Comparison of ENCODE assay signal across 8 mouse cellular contexts in the genomic region with DNA sequence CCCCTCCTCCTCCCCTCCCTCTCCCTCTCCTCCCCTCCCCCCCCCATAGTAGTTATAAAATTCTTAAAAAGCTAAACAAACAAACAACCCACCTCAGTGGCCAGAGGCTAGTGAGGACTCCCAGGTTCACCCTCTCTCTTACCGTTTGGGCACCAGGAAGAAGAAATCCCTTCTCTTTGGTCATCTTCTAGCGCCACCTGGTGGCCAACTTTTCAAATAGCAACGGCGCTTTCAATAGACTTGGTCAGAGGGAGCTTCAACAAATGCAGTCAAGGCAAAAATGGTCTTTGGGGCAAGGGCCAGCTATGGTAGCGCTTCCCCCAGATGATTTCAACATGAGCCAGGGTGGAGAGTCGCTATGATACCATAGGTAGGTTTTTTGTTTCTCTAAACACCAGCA. TPM values are rescaled to one million over a fixed set of nuclear protein-coding genes. Genes with fewer than 3 reads are reported as not detected.
A peak's percentile ranks its signal among the peaks of the same experiment; 100 is the strongest.
DNase-seq lines count a peak whose midpoint lies in the region; TF ChIP-seq lines count a peak whose summit lies in the region.
"Had no signal": no experiment of that assay in that cellular context is flagged by ENCODE, and none has a peak within 500 bp of the region (broad histone marks: within the 10 kb centered on the region; RNA-seq: fewer than 3 reads in every experiment).

No protein-coding gene starts in this region.

- TF ChIP-seq POLR2A in ES-Bruce4 (IDR thresholded peaks at IDR 0.05; ENCODE audit: insufficient read depth, low read length) = no peak
- no peak for TF ChIP-seq POLR2A in heart, adult 2 months (IDR thresholded peaks at IDR 0.05; ENCODE audit: insufficient read depth, low read depth, low read length)

- H3K4me1 ChIP-seq in ES-Bruce4 (ENCODE audit: control insufficient read depth, insufficient read depth, low read length) = peaks cover 8% of the 10 kb centered on the region
- no peaks in the 10 kb centered on the region for H3K4me1 ChIP-seq in heart, adult 2 months (ENCODE audit: control insufficient read depth, insufficient read depth, low read length)

- H3K9me3 ChIP-seq in ES-Bruce4 (replicated peaks; ENCODE audit: control insufficient read depth, insufficient read depth, low read length, poor library complexity, severe bottlenecking) = no peaks in the 10 kb centered on the region
- H3K9me3 ChIP-seq: limb, embryonic 12.5 days had no signal

- intact Hi-C loops in heart, adult 2 months (cut with DNase I) = loop anchor here (1.0 to 10.0 kb wide), 4 partner anchors 46 to 198 kb away; a partner anchor contains a TSS

- TF ChIP-seq EP300 in ES-Bruce4 (IDR thresholded peaks at IDR 0.05; ENCODE audit: insufficient read depth, low read depth, low read length) = no peak
- no peak for TF ChIP-seq EP300 in heart, adult 2 months (IDR thresholded peaks at IDR 0.05; ENCODE audit: insufficient read depth, low read depth, low read length)

- no peak overlapping the region for H3K4me3 ChIP-seq in ES-Bruce4 (ENCODE audit: low read depth, low read length)
- no peak overlapping the region for H3K4me3 ChIP-seq in heart, adult 2 months
- H3K4me3 ChIP-seq: limb, embryonic 12.5 days had no signal

- no peaks in the 10 kb centered on the region for H3K36me3 ChIP-seq in ES-Bruce4 (ENCODE audit: control insufficient read depth, insufficient read depth, low read length, poor library complexity, severe bottlenecking)
- H3K36me3 ChIP-seq in heart, adult 2 months (ENCODE audit: control insufficient read depth, insufficient read depth, low read length) = no peaks in the 10 kb centered on the region
- H3K36me3 ChIP-seq: limb, embryonic 12.5 days had no signal

- peak; percentile 77 for DNase-seq in WW6 (ENCODE audit: low read depth, low spot score)
- peak; percentile 87 to 92 for DNase-seq in cerebellum, postnatal 25 days
- DNase-seq in heart, adult 2 months = peak; percentile 73 to 81
- peak; percentile 86 to 89 for DNase-seq in layer of hippocampus, postnatal 10 days (ENCODE audit: low spot score in 2 of 2)
- peak; percentile 87 for DNase-seq in mesoderm, embryonic 11.5 days (ENCODE audit: low read depth, low spot score)
- peak; percentile 45 to 70 for DNase-seq in spleen, postnatal 14 days (ENCODE audit: low spot score in 2 of 2)

- H3K9ac ChIP-seq in ES-Bruce4 (ENCODE audit: low read depth, poor library complexity, severe bottlenecking) = no peak overlapping the region
- no peak overlapping the region for H3K9ac ChIP-seq in heart, adult 2 months (ENCODE audit: low read depth, low read length)
- H3K9ac ChIP-seq: limb, embryonic 12.5 days had no signal

- H3K27me3 ChIP-seq in ES-Bruce4 (ENCODE audit: control insufficient read depth, insufficient read depth, low read length, poor library complexity, severe bottlenecking) = no peaks in the 10 kb centered on the region
- H3K27me3 ChIP-seq in heart, adult 2 months (ENCODE audit: control insufficient read depth, insufficient read depth, low read length) = no peaks in the 10 kb centered on the region
- H3K27me3 ChIP-seq: limb, embryonic 12.5 days had no signal

- H3K27ac ChIP-seq in ES-Bruce4 (ENCODE audit: insufficient read depth, low read length) = no peak overlapping the region
- H3K27ac ChIP-seq in heart, adult 2 months = no peak overlapping the region
- H3K27ac ChIP-seq: limb, embryonic 12.5 days had no signal

- peak; percentile 38 for TF ChIP-seq CTCF in ES-Bruce4 (IDR thresholded peaks at IDR 0.05; ENCODE audit: low read depth, low read length)
- peak; percentile 86 for TF ChIP-seq CTCF in heart, adult 2 months (IDR thresholded peaks at IDR 0.05)

- whole genome bisulfite sequencing in heart, adult 2 months = under 1% methylated on average over 6 of the region's 6 CpGs

- H3K79me2 ChIP-seq in heart, adult 2 months (replicated peaks; ENCODE audit: control insufficient read depth, insufficient read depth, low read length) = no peaks in the 10 kb centered on the region

RNA-seq across cellular contexts. Expression of a gene that starts 17.5 kb away (rescaled TPM):
- polyA plus RNA-seq in ES-Bruce4 (2011; ENCODE audit: insufficient read depth, insufficient read length, low read depth, missing spikeins) = 478 and 491 TPM in 2 replicates
- 1,000 to 10,000 TPM in 1 of 2 experiments, 100 to 1,000 TPM in 1; 987 to 1,141 TPM for total RNA-seq in heart, adult 2 months (2021)
- polyA plus RNA-seq in heart, adult 2 months (2012; rRNA removed) = 422 and 713 TPM in 2 replicates
- 100 to 1,000 TPM; 546 to 556 TPM for total RNA-seq in layer of hippocampus, postnatal 10 days (2021)

RNA-seq across cellular contexts. Expression of a gene that starts 53.1 kb away (rescaled TPM):
- 53.7 and 54.9 TPM in 2 replicates for polyA plus RNA-seq in ES-Bruce4 (2011; ENCODE audit: insufficient read depth, insufficient read length, low read depth, missing spikeins)
- total RNA-seq in heart, adult 2 months (2021) = 10 to 100 TPM; 71.1 to 73.9 TPM
- 96.3 and 140 TPM in 2 replicates for polyA plus RNA-seq in heart, adult 2 months (2012; rRNA removed)
- total RNA-seq in layer of hippocampus, postnatal 10 days (2021) = 10 to 100 TPM; 78.7 to 81.4 TPM
